Mouse (Mus musculus): Measurements from ENCODE around the gene Rnf141.

Gene Rnf141

GRCm38 (mm10) chr7:110843916-110844874, at the start of gene Rnf141:
TSS of gene Rnf141 (minus strand) at chr7:110844457.
- Histone ChIP-seq H3K27me3 (ENCODE audit: control insufficient read depth, insufficient read depth, low read length, poor library complexity, severe bottlenecking) (no peaks in the 10 kb centered on the region), H3K36me3 (ENCODE audit: control insufficient read depth, insufficient read depth, low read length, poor library complexity, severe bottlenecking) (no peaks in the 10 kb centered on the region)
- peak; percentile 98 for DNase-seq (ENCODE audit: low read depth, low spot score)

DNA sequence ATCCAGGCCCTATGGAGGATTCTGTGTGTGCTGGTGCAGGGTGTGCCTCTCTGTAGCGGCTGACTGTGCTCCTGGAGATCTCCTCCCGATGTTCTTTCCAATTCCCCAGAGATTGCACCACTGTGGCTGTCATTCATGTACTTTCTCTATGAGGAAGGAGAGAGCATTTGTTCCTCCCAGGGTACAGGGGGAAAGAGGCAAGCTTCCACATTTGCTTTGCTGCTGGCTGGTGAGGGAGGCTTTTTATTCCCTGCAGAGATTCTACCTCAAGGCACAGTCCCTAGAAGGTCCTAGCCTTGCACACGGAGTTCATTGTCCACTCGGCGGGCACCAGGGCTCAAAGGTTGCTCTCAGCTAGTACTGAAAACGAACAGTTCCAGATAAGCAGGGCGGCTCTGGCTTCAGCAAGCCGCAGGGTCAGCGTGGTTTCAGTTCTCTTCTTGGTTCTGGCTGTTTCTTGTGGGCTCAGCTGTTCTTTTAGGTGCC, 47.3 kb upstream of the Rnf141 start:
- no peaks in the 10 kb centered on the region for H3K27me3 ChIP-seq (ENCODE audit: control insufficient read depth, insufficient read depth, low read length, poor library complexity, severe bottlenecking)
- DNase-seq (ENCODE audit: low read depth, low spot score), result peak; percentile 42
- no peaks in the 10 kb centered on the region for H3K36me3 ChIP-seq (ENCODE audit: control insufficient read depth, insufficient read depth, low read length, poor library complexity, severe bottlenecking)

DNA sequence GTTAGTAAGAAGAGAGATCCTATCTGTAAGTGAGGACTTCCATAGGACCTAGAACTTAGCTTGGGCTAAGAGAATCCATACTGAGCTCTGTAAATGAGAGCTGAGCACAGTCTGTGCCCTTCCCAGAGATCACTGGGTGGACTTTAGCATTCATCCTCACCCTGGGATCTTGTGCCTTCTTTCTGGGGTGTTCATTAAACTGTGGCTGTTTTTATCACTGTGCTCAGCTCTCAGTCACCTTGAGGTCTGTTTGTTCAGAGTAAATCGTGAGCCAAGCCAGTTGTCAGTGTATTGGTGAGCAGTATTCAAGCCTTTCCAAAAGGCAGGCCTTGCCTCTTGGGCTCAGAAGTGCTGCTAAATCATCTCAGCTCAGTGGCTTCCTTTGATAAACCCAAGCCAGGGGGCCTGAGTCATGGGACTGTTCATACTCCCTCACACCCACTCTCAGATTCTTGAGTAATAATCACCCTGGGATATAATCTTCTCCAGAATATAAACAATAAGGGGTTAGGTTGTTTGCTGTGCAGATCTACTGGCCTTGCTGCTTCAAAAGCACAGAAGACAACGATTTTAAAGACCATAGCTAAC, 37.6 kb upstream of the Rnf141 start:
- DNase-seq (ENCODE audit: low read depth, low spot score), result no peak
- no peaks in the 10 kb centered on the region for H3K27me3 ChIP-seq (ENCODE audit: control insufficient read depth, insufficient read depth, low read length, poor library complexity, severe bottlenecking)
- no peaks in the 10 kb centered on the region for H3K36me3 ChIP-seq (ENCODE audit: control insufficient read depth, insufficient read depth, low read length, poor library complexity, severe bottlenecking)

DNA sequence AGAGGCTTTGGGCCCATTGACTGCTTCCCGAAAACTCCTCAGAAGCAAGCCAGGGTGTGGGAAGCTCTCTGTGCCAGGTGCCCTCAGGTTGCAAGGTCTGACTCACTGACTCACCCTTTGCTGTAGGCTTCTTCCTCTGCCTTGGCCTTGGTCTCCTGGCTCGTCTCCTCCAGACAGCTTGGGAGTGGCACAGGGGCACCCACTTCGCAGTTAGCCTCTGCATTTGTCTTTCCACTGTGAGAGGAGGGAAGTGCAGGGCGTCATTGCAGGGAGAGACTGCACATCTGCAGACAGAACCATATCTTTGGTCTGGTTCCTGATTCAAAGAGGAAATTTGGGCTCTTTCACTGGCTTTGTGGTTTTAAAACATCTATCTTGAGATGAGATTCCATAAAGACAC, 33.8 kb upstream of the Rnf141 start:
- Histone ChIP-seq H3K36me3 (ENCODE audit: control insufficient read depth, insufficient read depth, low read length, poor library complexity, severe bottlenecking) (no peaks in the 10 kb centered on the region), H3K27me3 (ENCODE audit: control insufficient read depth, insufficient read depth, low read length, poor library complexity, severe bottlenecking) (no peaks in the 10 kb centered on the region)
- no peak for DNase-seq (ENCODE audit: low read depth, low spot score)

GRCm38 (mm10) chr7:110876965-110877364, 32.7 kb upstream of the Rnf141 start:
- no peak for DNase-seq (ENCODE audit: low read depth, low spot score)
- Histone ChIP-seq H3K36me3 (ENCODE audit: control insufficient read depth, insufficient read depth, low read length, poor library complexity, severe bottlenecking) (no peaks in the 10 kb centered on the region), H3K27me3 (ENCODE audit: control insufficient read depth, insufficient read depth, low read length, poor library complexity, severe bottlenecking) (no peaks in the 10 kb centered on the region)

GRCm38 (mm10) chr7:110868807-110869206, 24.6 kb upstream of the Rnf141 start:
- H3K27me3 ChIP-seq (ENCODE audit: control insufficient read depth, insufficient read depth, low read length, poor library complexity, severe bottlenecking), result no peaks in the 10 kb centered on the region
- H3K36me3 ChIP-seq (ENCODE audit: control insufficient read depth, insufficient read depth, low read length, poor library complexity, severe bottlenecking), result no peaks in the 10 kb centered on the region
- DNase-seq (ENCODE audit: low read depth, low spot score), result no peak

GRCm38 (mm10) chr7:110867116-110867515, 22.9 kb upstream of the Rnf141 start:
- Histone ChIP-seq H3K36me3 (ENCODE audit: control insufficient read depth, insufficient read depth, low read length, poor library complexity, severe bottlenecking) (no peaks in the 10 kb centered on the region), H3K27me3 (ENCODE audit: control insufficient read depth, insufficient read depth, low read length, poor library complexity, severe bottlenecking) (no peaks in the 10 kb centered on the region)
- no peak for DNase-seq (ENCODE audit: low read depth, low spot score)

DNA sequence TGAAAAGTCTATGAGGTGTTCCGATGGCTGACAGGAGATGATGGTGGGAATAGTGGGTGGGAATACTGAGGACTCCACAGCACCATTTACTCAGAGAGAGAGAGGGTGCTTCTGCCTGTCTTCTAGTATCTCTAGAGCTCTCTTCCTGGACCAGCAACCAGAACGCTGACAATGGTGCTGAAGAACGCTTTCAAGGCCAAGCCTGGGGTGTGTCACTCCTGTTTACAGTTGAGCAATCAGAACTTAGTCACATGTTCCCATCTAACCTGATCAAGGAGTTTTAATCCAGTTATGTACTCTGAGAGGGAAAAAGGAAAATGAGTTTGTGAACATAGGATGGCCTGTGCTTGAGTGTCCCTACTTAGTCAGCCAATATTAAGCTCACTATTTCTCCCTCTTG, 21.8 kb upstream of the Rnf141 start:
- Histone ChIP-seq H3K36me3 (ENCODE audit: control insufficient read depth, insufficient read depth, low read length, poor library complexity, severe bottlenecking) (no peaks in the 10 kb centered on the region), H3K27me3 (ENCODE audit: control insufficient read depth, insufficient read depth, low read length, poor library complexity, severe bottlenecking) (no peaks in the 10 kb centered on the region)
- DNase-seq (ENCODE audit: low read depth, low spot score), result no peak

DNA sequence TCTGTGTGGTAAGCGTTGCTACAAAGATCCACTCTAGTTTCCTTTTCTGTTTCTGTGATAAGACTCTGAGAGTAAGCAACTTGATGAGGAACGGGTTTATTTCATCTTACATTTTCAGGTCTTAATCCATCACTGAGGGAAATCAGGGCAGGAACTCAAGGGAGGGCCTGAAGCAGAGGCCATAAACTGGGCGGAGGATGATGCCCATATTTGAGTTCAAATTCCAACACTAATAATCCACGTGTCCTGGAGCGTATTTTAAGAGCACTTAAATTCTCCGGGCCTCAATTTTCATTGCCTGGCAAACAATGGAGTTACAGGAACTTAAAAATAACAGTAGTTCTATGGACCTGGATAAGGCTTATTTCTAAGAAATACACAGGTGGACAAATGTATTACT, 21.3 kb upstream of the Rnf141 start:
- no peaks in the 10 kb centered on the region for H3K27me3 ChIP-seq (ENCODE audit: control insufficient read depth, insufficient read depth, low read length, poor library complexity, severe bottlenecking)
- no peak for DNase-seq (ENCODE audit: low read depth, low spot score)
- no peaks in the 10 kb centered on the region for H3K36me3 ChIP-seq (ENCODE audit: control insufficient read depth, insufficient read depth, low read length, poor library complexity, severe bottlenecking)

DNA sequence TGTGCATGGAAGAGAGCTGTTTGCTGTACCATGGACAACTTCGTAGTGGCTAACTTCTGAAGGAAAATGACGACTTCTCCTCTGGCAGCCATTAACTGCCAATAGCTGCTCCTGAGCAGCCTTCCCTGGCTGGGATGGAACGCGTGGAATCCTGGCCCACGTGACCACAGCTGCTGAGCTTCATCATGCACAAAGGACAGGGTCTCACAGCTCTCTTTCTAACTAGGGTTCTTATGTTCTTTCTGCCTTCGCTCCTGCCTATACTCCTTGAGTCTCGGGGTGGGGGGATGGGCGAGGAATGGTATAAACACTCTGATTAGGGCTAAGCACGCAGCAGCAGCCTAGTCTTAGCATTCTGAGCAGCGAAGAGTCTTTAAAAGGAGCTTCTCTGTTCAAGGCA, 20.8 kb upstream of the Rnf141 start:
- Histone ChIP-seq H3K27me3 (ENCODE audit: control insufficient read depth, insufficient read depth, low read length, poor library complexity, severe bottlenecking) (no peaks in the 10 kb centered on the region), H3K36me3 (ENCODE audit: control insufficient read depth, insufficient read depth, low read length, poor library complexity, severe bottlenecking) (no peaks in the 10 kb centered on the region)
- DNase-seq (ENCODE audit: low read depth, low spot score), result no peak

DNA sequence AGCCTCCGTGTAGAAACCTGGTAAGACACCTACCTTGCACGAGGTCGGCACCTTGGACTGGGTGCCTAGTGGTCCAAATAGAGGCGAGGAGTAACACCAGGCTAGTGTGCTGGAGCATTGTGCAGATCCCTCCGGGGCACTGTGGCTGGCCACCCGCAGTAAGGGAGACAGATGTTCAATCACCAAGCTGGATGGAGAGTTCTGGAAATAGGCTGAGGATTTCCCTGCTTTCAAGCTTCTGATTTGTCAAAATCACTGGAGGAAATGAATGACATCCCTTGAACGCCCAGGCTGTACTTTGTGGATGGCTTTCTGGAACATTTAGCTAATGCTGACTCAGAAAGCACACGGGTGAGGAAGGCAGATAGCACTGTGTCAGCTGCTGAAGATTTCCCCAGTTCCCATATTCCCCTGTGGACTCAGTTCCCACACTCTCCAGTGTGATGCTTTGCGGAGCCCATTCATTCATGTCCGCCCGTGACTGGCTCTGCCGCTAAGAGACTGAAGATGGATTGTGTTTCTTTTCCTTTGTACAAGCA, 18.6 kb upstream of the Rnf141 start, which contains the start of gene Lyve1:
Gene Lyve1 (minus strand): TSS at position 489 of the 539 bp plus-strand sequence.
- Histone ChIP-seq H3K27me3 (ENCODE audit: control insufficient read depth, insufficient read depth, low read length, poor library complexity, severe bottlenecking) (no peaks in the 10 kb centered on the region), H3K36me3 (ENCODE audit: control insufficient read depth, insufficient read depth, low read length, poor library complexity, severe bottlenecking) (no peaks in the 10 kb centered on the region)
- DNase-seq (ENCODE audit: low read depth, low spot score), result no peak

DNA sequence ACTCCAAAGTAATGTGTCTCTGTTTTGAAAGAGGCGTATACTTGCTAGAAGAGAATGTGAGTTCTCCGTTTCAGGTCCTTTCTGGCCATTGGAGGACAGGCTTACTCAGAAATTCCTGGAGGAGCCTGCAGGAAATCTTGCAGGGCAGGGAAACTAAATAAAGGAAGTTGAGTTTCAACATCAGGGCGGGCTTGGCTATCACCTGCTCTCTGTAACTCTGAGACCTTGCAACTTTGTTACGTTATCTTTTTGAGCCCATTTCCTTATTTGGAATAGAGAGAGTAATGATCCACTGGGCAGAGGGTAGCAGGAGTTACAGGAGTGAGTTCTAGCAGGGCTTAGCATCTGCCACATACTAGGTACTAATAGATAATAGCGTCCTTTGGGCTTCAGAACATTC, 15.9 kb upstream of the Rnf141 start:
- DNase-seq (ENCODE audit: low read depth, low spot score), result no peak
- Histone ChIP-seq H3K36me3 (ENCODE audit: control insufficient read depth, insufficient read depth, low read length, poor library complexity, severe bottlenecking) (no peaks in the 10 kb centered on the region), H3K27me3 (ENCODE audit: control insufficient read depth, insufficient read depth, low read length, poor library complexity, severe bottlenecking) (no peaks in the 10 kb centered on the region)

DNA sequence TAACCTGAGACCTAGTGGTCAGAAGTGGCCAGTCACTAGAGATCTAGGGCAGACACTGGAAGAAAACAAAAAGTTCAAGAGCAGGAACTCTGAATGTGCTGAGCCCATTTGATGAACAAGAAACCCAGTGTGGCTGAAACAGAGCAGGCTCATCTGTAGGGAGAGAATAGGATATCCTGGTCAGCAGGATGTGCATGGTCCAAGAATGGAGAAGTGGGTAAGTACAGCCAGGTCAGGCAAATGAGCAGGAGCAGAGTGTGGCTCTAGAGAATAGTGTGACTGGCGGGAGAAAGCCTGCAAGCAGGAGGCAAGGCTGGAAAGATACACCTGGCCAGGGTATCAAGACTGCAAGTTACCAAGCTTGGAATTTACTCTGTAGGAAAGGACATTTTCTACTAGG, 11.3 kb upstream of the Rnf141 start:
- no peak for DNase-seq (ENCODE audit: low read depth, low spot score)
- Histone ChIP-seq H3K27me3 (ENCODE audit: control insufficient read depth, insufficient read depth, low read length, poor library complexity, severe bottlenecking) (no peaks in the 10 kb centered on the region), H3K36me3 (ENCODE audit: control insufficient read depth, insufficient read depth, low read length, poor library complexity, severe bottlenecking) (no peaks in the 10 kb centered on the region; the same call in 1 of the 2 replicates)

DNA sequence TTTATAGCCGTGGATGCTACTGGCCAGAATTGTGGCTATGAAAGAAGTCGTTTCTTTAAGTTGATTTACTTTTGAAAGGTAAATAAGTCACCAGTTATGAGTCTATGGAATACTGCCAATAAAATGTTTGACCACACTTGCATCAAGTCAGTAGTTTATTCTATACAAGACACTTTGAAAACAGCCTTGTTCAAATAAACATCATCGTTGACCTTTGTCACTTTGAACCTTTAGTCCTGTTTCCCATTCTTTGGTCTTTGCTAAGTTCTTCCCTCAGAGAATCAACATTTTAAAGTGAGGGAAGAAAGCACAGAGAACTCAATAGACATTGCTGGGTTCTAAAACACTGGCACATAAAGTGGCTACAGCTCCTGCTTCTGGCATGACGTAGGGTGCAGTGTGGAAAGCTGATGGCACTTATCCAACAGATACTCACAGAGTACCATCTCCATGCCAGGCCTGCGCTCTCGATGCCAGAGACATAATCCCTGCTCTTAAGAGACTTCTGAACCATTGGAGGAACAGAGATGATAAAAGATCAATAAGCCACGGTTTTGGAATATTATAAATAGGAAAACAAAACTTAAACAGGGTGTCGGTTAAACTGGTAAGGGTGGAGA, 10.8 kb upstream of the Rnf141 start:
- Histone ChIP-seq H3K27me3 (ENCODE audit: control insufficient read depth, insufficient read depth, low read length, poor library complexity, severe bottlenecking) (no peaks in the 10 kb centered on the region), H3K36me3 (ENCODE audit: control insufficient read depth, insufficient read depth, low read length, poor library complexity, severe bottlenecking) (no peaks in the 10 kb centered on the region; the same call in 1 of the 2 replicates)
- no peak for DNase-seq (ENCODE audit: low read depth, low spot score)

GRCm38 (mm10) chr7:110854519-110854918, 10.3 kb upstream of the Rnf141 start:
- no peak for DNase-seq (ENCODE audit: low read depth, low spot score)
- no peaks in the 10 kb centered on the region; the same call in 1 of the 2 replicates for H3K36me3 ChIP-seq (ENCODE audit: control insufficient read depth, insufficient read depth, low read length, poor library complexity, severe bottlenecking)
- H3K27me3 ChIP-seq (ENCODE audit: control insufficient read depth, insufficient read depth, low read length, poor library complexity, severe bottlenecking), result no peaks in the 10 kb centered on the region

Data from splenic B cell, adult 2 months (primary cell).